Mouse (Mus musculus) liver, postnatal 0 days (tissue): ENCODE measurements around the gene Ap1g1. TPM values are rescaled to one million over a fixed set of nuclear protein-coding genes. Genes with fewer than 3 reads are reported as not detected.

ENCODE experiments used
- ATAC-seq: fragments of 200-750 bp; cut with Nextera tagmentation; 2 replicates; pipeline ENCODE4 v1.8.0; 2017; ENCODE audit warnings: mild to moderate bottlenecking, moderate library complexity
- DNase-seq: peaks from one replicate; pipeline ENCODE4 v3.0.0-alpha.2; 2016
- H3K27ac ChIP-seq: fragments of 300-500 bp; sonication (generic); 2 replicates; pipeline ENCODE4 v1.5.1; 2014; ENCODE audit warnings: antibody characterized with exemption, moderate library complexity, mild to moderate bottlenecking, low read depth
- H3K27me3 ChIP-seq: fragments of 300-500 bp; sonication (generic); 2 replicates; pipeline ENCODE4 v1.6.1; 2014; ENCODE audit warnings: low read length, control low read depth, mixed read lengths; ENCODE audit not compliant: insufficient read depth
- H3K36me3 ChIP-seq: fragments of 300-500 bp; sonication (generic); replicated peaks from 2 replicates; pipeline ENCODE4 v1.6.1; 2014; ENCODE audit warnings: mild to moderate bottlenecking, control low read depth, low read length, moderate library complexity, mixed read lengths; ENCODE audit not compliant: insufficient read depth
- H3K4me1 ChIP-seq: fragments of 300-500 bp; sonication (generic); 2 replicates; pipeline ENCODE4 v1.6.1; 2014; ENCODE audit warnings: antibody characterized with exemption, mild to moderate bottlenecking, control low read depth; ENCODE audit not compliant: insufficient read depth
- H3K4me2 ChIP-seq: fragments of 300-500 bp; sonication (generic); 2 replicates; pipeline ENCODE4 v1.6.1; 2014; ENCODE audit warnings: low read depth, mild to moderate bottlenecking, low read length, moderate library complexity, mixed read lengths
- H3K4me3 ChIP-seq: fragments of 300-500 bp; sonication (generic); 2 replicates; pipeline ENCODE4 v1.5.1; 2014; ENCODE audit warnings: low read depth, low read length
- H3K9ac ChIP-seq: fragments of 300-500 bp; sonication (generic); replicated peaks from 2 replicates; pipeline ENCODE4 v1.6.1; 2014; ENCODE audit warnings: mild to moderate bottlenecking, moderate library complexity
- H3K9me3 ChIP-seq: fragments of 300-500 bp; sonication (generic); 2 replicates; pipeline ENCODE4 v1.6.1; 2016; ENCODE audit warnings: mild to moderate bottlenecking, control low read depth, low read length, mixed read lengths
- CTCF ChIP-seq: sonication (generic); IDR thresholded peaks from 2 replicates; pipeline ENCODE4 v1.5.1; 2016; ENCODE audit warnings: antibody characterized with exemption, low read depth
- EP300 ChIP-seq: IDR thresholded peaks from 2 replicates; pipeline ENCODE4 v1.6.1; 2016; ENCODE audit warnings: antibody characterized with exemption, low read depth, mild to moderate bottlenecking
- WGBS: fragments of 180-500 bp; shearing (Covaris S2); extraction: QIAGEN DNeasy Blood & Tissue Kit; methylation state at CpG from one replicate; pipeline ENCODE4 v1.1.7; 2014; ENCODE audit not compliant: insufficient replicate concordance; 5-methylcytosine and 5-hydroxymethylcytosine counted together
- polyA plus RNA-seq: library from polyadenylated mRNA; unstranded; fragments of >200 nt; fragmentation: Nextera tagmentation; extraction: Ambion mirVana; gene quantifications from 2 replicates; pipeline ENCODE4 v1.2.1, GENCODE M21; 2015

The Ap1g1 gene
- polyA plus RNA-seq: 13.3 and 14.0 TPM in 2 replicates

GRCm38 (mm10) chr8:109778280-109778977, at the start of gene Ap1g1:
Ap1g1 (plus strand) TSS chr8:109778554.
- TF ChIP-seq EP300 (no peak), CTCF (no peak)
- peak within 1 kb of the TSS; percentile 96 for H3K4me3 ChIP-seq
- no peaks in the 10 kb centered on the region for H3K36me3 ChIP-seq
- peak within 1 kb of the TSS; percentile 98 for H3K27ac ChIP-seq
- no peaks in the 10 kb centered on the region for H3K9me3 ChIP-seq
- peak within 1 kb of the TSS; percentile 94 for H3K9ac ChIP-seq
- H3K4me1 ChIP-seq: peaks cover 10% of the 10 kb centered on the region
- peaks cover 2% of the 10 kb centered on the region; the same call in 1 of the 2 replicates for H3K27me3 ChIP-seq
- WGBS: 5% methylated on average over 53 of the region's 64 CpGs
- H3K4me2 ChIP-seq: peak within 1 kb of the TSS; percentile 68
- DNase-seq: peak; percentile 97
- ATAC-seq: peak; percentile 99

- H3K4me2 ChIP-seq: no peak overlapping the region
- H3K4me1 ChIP-seq: peaks cover 3% of the 10 kb centered on the region
- DNase-seq: no peak
- no peaks in the 10 kb centered on the region for H3K27me3 ChIP-seq
- 70% methylated on average over 3 of the region's 3 CpGs for WGBS
- H3K9me3 ChIP-seq: no peaks in the 10 kb centered on the region
- no peak overlapping the region for H3K27ac ChIP-seq
- H3K36me3 ChIP-seq: peaks cover 22% of the 10 kb centered on the region
- ATAC-seq: no peak
- no peak overlapping the region for H3K4me3 ChIP-seq
- TF ChIP-seq CTCF: no peak
- no peak for TF ChIP-seq EP300
- no peak overlapping the region for H3K9ac ChIP-seq
These were observed 47.3 kb upstream of the Ap1g1 start for GRCm38 (mm10) chr8:109731012-109731411.

DNA sequence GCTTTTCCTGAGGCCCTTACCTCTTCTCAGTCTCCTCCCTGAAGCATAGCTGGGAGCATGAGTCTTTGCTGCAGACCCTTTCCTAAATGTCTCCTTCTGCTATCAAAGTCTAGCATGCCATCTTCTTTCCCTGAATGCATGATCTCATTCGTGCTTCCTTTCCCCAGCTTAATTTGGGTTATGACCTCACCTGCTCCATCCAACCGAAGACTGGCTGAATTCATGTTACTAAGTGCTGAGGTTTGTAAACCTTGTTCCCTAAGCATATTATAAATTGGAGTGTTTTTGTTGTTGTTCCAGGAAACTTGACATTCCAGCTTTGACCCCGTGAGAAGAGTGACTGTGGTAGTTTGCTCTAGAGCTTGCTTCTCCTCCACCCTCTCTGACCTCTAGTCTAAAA, 44.3 kb upstream of the Ap1g1 start:
- DNase-seq: no peak
- H3K36me3 ChIP-seq: peaks cover 17% of the 10 kb centered on the region
- ATAC-seq: no peak
- WGBS: 91% methylated on average over 3 of the region's 3 CpGs
- H3K9ac ChIP-seq: no peak overlapping the region
- H3K9me3 ChIP-seq: no peaks in the 10 kb centered on the region
- H3K4me2 ChIP-seq: no peak overlapping the region
- TF ChIP-seq CTCF (no peak), EP300 (no peak)
- peaks cover 10% of the 10 kb centered on the region for H3K4me1 ChIP-seq
- no peak overlapping the region for H3K27ac ChIP-seq
- no peaks in the 10 kb centered on the region for H3K27me3 ChIP-seq
- H3K4me3 ChIP-seq: no peak overlapping the region

- H3K27me3 ChIP-seq: no peaks in the 10 kb centered on the region
- peak overlapping the region; percentile 96 for H3K9ac ChIP-seq
- H3K4me3 ChIP-seq: peak overlapping the region; percentile 99
- H3K36me3 ChIP-seq: peaks cover 17% of the 10 kb centered on the region
- TF ChIP-seq CTCF: no peak
- TF ChIP-seq EP300: no peak
- peak overlapping the region; percentile 73 for H3K27ac ChIP-seq
- DNase-seq (no peak), ATAC-seq (no peak)
- 2% methylated on average over 8 of the region's 8 CpGs for WGBS
- H3K4me1 ChIP-seq: peaks cover 10% of the 10 kb centered on the region
- peak overlapping the region; percentile 89 for H3K4me2 ChIP-seq
- no peaks in the 10 kb centered on the region for H3K9me3 ChIP-seq
These were observed 41.5 kb upstream of the Ap1g1 start for GRCm38 (mm10) chr8:109736819-109737218.

- Histone ChIP-seq H3K36me3 (peaks cover 11% of the 10 kb centered on the region), H3K27me3 (no peaks in the 10 kb centered on the region), H3K4me1 (peaks cover 10% of the 10 kb centered on the region), H3K27ac (peak within 1 kb of the TSS; percentile 73), H3K9me3 (no peaks in the 10 kb centered on the region), H3K9ac (peak within 1 kb of the TSS; percentile 96), H3K4me2 (peak within 1 kb of the TSS; percentile 89), H3K4me3 (peak within 1 kb of the TSS; percentile 99)
- ATAC-seq: peak; percentile 95
- DNase-seq: peak; percentile 95
- peak; percentile 78 for TF ChIP-seq CTCF
- TF ChIP-seq EP300: no peak
- WGBS: under 1% methylated on average over 56 of the region's 59 CpGs
These were observed 40.9 kb upstream of the Ap1g1 start, which contains the start of gene Atxn1l for GRCm38 (mm10) chr8:109737237-109738048. Atxn1l (minus strand) TSS chr8:109737739.

DNA sequence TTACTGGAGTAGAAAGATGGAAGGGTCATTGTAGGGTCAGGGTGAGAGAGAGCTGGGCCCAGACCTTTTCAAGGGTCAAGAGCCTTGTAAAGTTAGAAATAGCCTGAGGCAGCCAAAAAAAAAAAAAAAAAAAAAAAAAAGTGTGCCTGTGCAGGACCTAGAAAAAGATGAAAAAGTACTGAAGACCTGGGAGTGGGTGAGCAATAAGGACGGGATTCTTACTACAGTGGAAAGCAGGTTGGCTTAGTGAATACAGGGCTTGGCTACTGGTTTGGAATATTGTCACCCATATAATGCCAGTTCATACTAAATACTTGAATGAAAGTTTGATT, 40.3 kb upstream of the Ap1g1 start:
- ATAC-seq: no peak
- Histone ChIP-seq H3K27me3 (no peaks in the 10 kb centered on the region), H3K4me2 (peak overlapping the region; percentile 89), H3K4me3 (peak overlapping the region; percentile 99), H3K9ac (peak overlapping the region; percentile 96; the same call in 1 of the 2 replicates), H3K36me3 (peaks cover 6% of the 10 kb centered on the region), H3K27ac (no peak overlapping the region), H3K9me3 (no peaks in the 10 kb centered on the region), H3K4me1 (peaks cover 10% of the 10 kb centered on the region)
- WGBS: 82% methylated on average over 1 of the region's 1 CpGs
- no peak for TF ChIP-seq EP300
- no peak for TF ChIP-seq CTCF
- DNase-seq: no peak
